Mouse (Mus musculus) spleen, adult 2 months (tissue): ENCODE measurements around the gene Bbs12. TPM values are rescaled to one million over a fixed set of nuclear protein-coding genes. Genes with fewer than 3 reads are reported as not detected.

Experiments used
- DNase-seq, 2 experiments: peaks; one replicate each; pipeline versions ENCODE4 v3.0.0 to v3.0.0-alpha.2; 2012 to 2021; ENCODE audit warnings: low spot score in 2 of 2, low read depth in 1 of 2
- H3K27ac ChIP-seq: fragments of 200-500 bp; 2 replicates; pipeline ENCODE4 v1.5.1; 2012; ENCODE audit warnings: low read length, inconsistent platforms; ENCODE audit not compliant: insufficient read depth
- H3K27me3 ChIP-seq: fragments of 200-500 bp; 2 replicates; pipeline ENCODE4 v1.6.1; 2012; ENCODE audit warnings: mild to moderate bottlenecking, moderate library complexity, low read length, inconsistent platforms; ENCODE audit not compliant: control insufficient read depth, insufficient read depth
- H3K36me3 ChIP-seq: fragments of 200-500 bp; 2 replicates; pipeline ENCODE4 v1.6.1; 2012; ENCODE audit warnings: mild to moderate bottlenecking, low read length, inconsistent platforms; ENCODE audit not compliant: control insufficient read depth, insufficient read depth
- H3K4me1 ChIP-seq: fragments of 200-500 bp; 2 replicates; pipeline ENCODE4 v1.6.1; 2011; ENCODE audit warnings: inconsistent platforms; ENCODE audit not compliant: control insufficient read depth, insufficient read depth, insufficient read length
- H3K4me3 ChIP-seq: fragments of 200-500 bp; 2 replicates; pipeline ENCODE4 v1.5.1; 2011; ENCODE audit warnings: mild to moderate bottlenecking, inconsistent platforms; ENCODE audit not compliant: insufficient read depth, insufficient read length; ENCODE audit errors: extremely low read depth
- CTCF ChIP-seq: fragments of 200-500 bp; IDR thresholded peaks from 2 replicates; pipeline ENCODE4 v1.5.1; 2011; ENCODE audit warnings: mild to moderate bottlenecking, inconsistent platforms; ENCODE audit not compliant: insufficient read depth, insufficient read length, insufficient replicate concordance; ENCODE audit errors: extremely low read depth
- POLR2A ChIP-seq: fragments of 200-500 bp; IDR thresholded peaks from 2 replicates; pipeline ENCODE4 v1.6.1; 2011; ENCODE audit warnings: low read depth, low read length, inconsistent platforms
- WGBS: fragments of 180-500 bp; shearing (Covaris S2); methylation state at CpG from one replicate; pipeline ENCODE4 v1.1.7; 2018; 5-methylcytosine and 5-hydroxymethylcytosine counted together
- polyA plus RNA-seq: library from polyadenylated mRNA; depleted of rRNA; stranded (reverse); fragments of >200 nt; gene quantifications from 2 replicates; pipeline ENCODE4 v1.2.3, GENCODE M21; 2012; rRNA removed

Bbs12 gene
- 0.52 and 0.54 TPM in 2 replicates for polyA plus RNA-seq

- H3K4me3 ChIP-seq = peak within 1 kb of the TSS; percentile 97
- H3K27ac ChIP-seq = peak within 1 kb of the TSS; percentile 14; the same call in 1 of the 2 replicates
- H3K4me1 ChIP-seq = peaks cover 3% of the 10 kb centered on the region; the same call in 1 of the 2 replicates
- TF ChIP-seq CTCF (no peak), POLR2A (no peak)
- DNase-seq = peak; percentile 86 to 93
- H3K36me3 ChIP-seq = no peaks in the 10 kb centered on the region
- H3K27me3 ChIP-seq = no peaks in the 10 kb centered on the region
- under 1% methylated on average over 52 of the region's 54 CpGs for WGBS
These were observed at the start of gene Bbs12, which contains the start of gene Cetn4 for GRCm38 (mm10) chr3:37312370-37312941. TSS of gene Bbs12 (plus strand) at chr3:37312554. TSS of gene Cetn4 (minus strand) at chr3:37312708.

DNA sequence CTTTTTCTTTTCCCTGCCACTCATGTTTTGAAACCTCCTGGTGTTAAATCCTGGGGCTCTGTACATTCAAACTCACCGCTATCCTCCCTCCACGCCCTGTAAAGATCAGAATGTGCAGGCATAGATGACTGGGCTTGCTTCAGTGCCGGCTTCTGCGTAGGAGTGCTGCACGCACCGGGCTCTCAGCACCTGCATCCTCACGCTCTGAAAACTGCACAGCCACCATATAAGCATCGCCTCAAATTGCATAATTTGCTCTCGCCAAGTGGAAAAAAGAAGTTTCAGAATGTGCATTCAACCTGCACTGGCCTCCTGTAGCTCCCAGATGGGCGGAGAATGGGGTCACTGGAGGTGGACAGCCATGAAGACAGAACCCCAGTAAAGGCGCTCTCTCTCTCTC lies 44.0 kb upstream of the Bbs12 start:
- no peaks in the 10 kb centered on the region for H3K27me3 ChIP-seq
- DNase-seq = no peak
- no peak overlapping the region for H3K27ac ChIP-seq
- H3K36me3 ChIP-seq = no peaks in the 10 kb centered on the region
- 82% methylated on average over 11 of the region's 11 CpGs for WGBS
- H3K4me1 ChIP-seq = no peaks in the 10 kb centered on the region
- TF ChIP-seq CTCF (no peak), POLR2A (no peak)
- H3K4me3 ChIP-seq = no peak overlapping the region

GRCm38 (mm10) chr3:37269926-37270325 lies 42.4 kb upstream of the Bbs12 start:
- Histone ChIP-seq H3K36me3 (no peaks in the 10 kb centered on the region), H3K27me3 (no peaks in the 10 kb centered on the region), H3K4me3 (no peak overlapping the region), H3K27ac (no peak overlapping the region), H3K4me1 (peaks cover 2% of the 10 kb centered on the region; the same call in 1 of the 2 replicates)
- DNase-seq = no peak
- TF ChIP-seq POLR2A = no peak
- no peak for TF ChIP-seq CTCF
- WGBS = 71% methylated on average over 4 of the region's 4 CpGs

- H3K27me3 ChIP-seq = no peaks in the 10 kb centered on the region
- H3K36me3 ChIP-seq = no peaks in the 10 kb centered on the region
- 0% methylated on average over 1 of the region's 1 CpGs for WGBS
- H3K4me1 ChIP-seq = peaks cover 2% of the 10 kb centered on the region; the same call in 1 of the 2 replicates
- no peak overlapping the region for H3K4me3 ChIP-seq
- DNase-seq = peak; percentile 31 to 56
- peak; percentile 74; the same call in 1 of the 2 replicates for TF ChIP-seq CTCF
- TF ChIP-seq POLR2A = no peak
- no peak overlapping the region for H3K27ac ChIP-seq
These were observed 41.1 kb upstream of the Bbs12 start for GRCm38 (mm10) chr3:37271209-37271608.

GRCm38 (mm10) chr3:37273092-37273491 lies 39.3 kb upstream of the Bbs12 start:
- 36% methylated on average over 7 of the region's 7 CpGs for WGBS
- Histone ChIP-seq H3K27me3 (no peaks in the 10 kb centered on the region), H3K4me3 (no peak overlapping the region), H3K4me1 (peaks cover 2% of the 10 kb centered on the region; the same call in 1 of the 2 replicates), H3K27ac (no peak overlapping the region), H3K36me3 (no peaks in the 10 kb centered on the region)
- no peak for DNase-seq
- TF ChIP-seq CTCF (no peak), POLR2A (no peak)

- Histone ChIP-seq H3K4me1 (peaks cover 2% of the 10 kb centered on the region; the same call in 1 of the 2 replicates), H3K4me3 (no peak overlapping the region), H3K27ac (no peak overlapping the region), H3K27me3 (no peaks in the 10 kb centered on the region), H3K36me3 (no peaks in the 10 kb centered on the region)
- 63% methylated on average over 6 of the region's 6 CpGs for WGBS
- no peak for TF ChIP-seq POLR2A
- no peak for TF ChIP-seq CTCF
- DNase-seq = no peak
These were observed 37.7 kb upstream of the Bbs12 start for GRCm38 (mm10) chr3:37274661-37275060.

DNA sequence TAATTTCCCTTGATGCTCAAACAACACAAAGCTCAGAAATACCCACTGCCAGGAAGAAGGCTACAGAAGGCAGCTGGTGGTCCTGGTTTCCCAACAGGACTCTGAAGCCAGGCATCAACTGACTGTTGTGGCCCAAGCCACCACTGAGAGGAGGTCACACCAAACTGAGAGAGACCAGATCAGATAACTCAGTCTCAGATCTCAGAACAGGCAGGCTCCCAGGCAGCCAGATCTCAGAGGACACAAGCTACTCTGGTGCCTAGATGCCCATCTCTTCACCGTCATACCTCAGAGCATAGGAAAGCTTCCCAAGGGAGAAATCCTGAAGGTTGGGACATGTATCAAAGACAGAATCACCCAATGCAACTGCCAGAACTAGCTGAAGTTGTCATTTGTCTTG lies 32.1 kb upstream of the Bbs12 start:
- TF ChIP-seq POLR2A (no peak), CTCF (no peak)
- peaks cover 5% of the 10 kb centered on the region; the same call in 1 of the 2 replicates for H3K4me1 ChIP-seq
- H3K4me3 ChIP-seq = no peak overlapping the region
- 88% methylated on average over 1 of the region's 1 CpGs for WGBS
- no peak for DNase-seq
- no peak overlapping the region; the same call in 1 of the 2 replicates for H3K27ac ChIP-seq
- no peaks in the 10 kb centered on the region for H3K36me3 ChIP-seq
- no peaks in the 10 kb centered on the region for H3K27me3 ChIP-seq
